Mouse (Mus musculus) CH12.LX (cell line): ENCODE results near the gene Tmem108. TPM values are rescaled to one million over a fixed set of nuclear protein-coding genes. Genes with fewer than 3 reads are reported as not detected.
"Not testable (repeated sequence)": the region's sequence is repeated elsewhere in the genome, so short reads cannot be mapped to it uniquely, and the experiment has no call there.

ENCODE experiments used
- DNase-seq: peaks from one replicate; pipeline ENCODE4 v3.0.0-alpha.2; 2013; ENCODE audit errors: extremely low read depth
- H3K27ac ChIP-seq: 2 replicates; pipeline ENCODE4 v1.5.1; 2012; ENCODE audit warnings: low read depth, mild to moderate bottlenecking, control low read depth, moderate library complexity; ENCODE audit not compliant: insufficient read depth
- H3K27me3 ChIP-seq: replicated peaks from 2 replicates; pipeline ENCODE3; 2012; ENCODE audit warnings: inconsistent platforms
- H3K36me3 ChIP-seq, 2 experiments: replicated peaks in 1 of 2; 2 replicates each; pipeline versions ENCODE3 to v1.6.1; 2012; ENCODE audit warnings: inconsistent platforms in 1 of 2, low read length in 1 of 2, mild to moderate bottlenecking in 1 of 2, mixed read lengths in 1 of 2, moderate library complexity in 1 of 2; ENCODE audit not compliant: control insufficient read depth in 1 of 2, insufficient read depth in 1 of 2
- H3K4me1 ChIP-seq, 2 experiments: 2 replicates each; pipeline ENCODE4 v1.6.1; 2012; ENCODE audit warnings: inconsistent platforms in 1 of 2, moderate library complexity in 1 of 2; ENCODE audit not compliant: insufficient read depth in 2 of 2, control insufficient read depth in 1 of 2
- H3K4me2 ChIP-seq: 2 replicates; pipeline ENCODE4 v1.6.1; 2012; ENCODE audit warnings: low read depth, mild to moderate bottlenecking, control low read depth; ENCODE audit not compliant: poor library complexity, insufficient read depth, severe bottlenecking
- H3K4me3 ChIP-seq, 3 experiments: fragments of 150-350 bp in 1 of 3; sonication (generic) in 1 of 3; replicated peaks in 1 of 3; 2 replicates each; pipeline versions ENCODE3 to v1.5.1; 2011 to 2012; ENCODE audit warnings: low read depth in 2 of 3, low read length in 2 of 3, mild to moderate bottlenecking in 2 of 3, moderate library complexity in 2 of 3, control low read depth in 1 of 3, improper control_type of control experiment in 1 of 3, inconsistent platforms in 1 of 3, mixed read lengths in 1 of 3; ENCODE audit not compliant: poor library complexity in 1 of 3
- H3K79me2 ChIP-seq: replicated peaks from 2 replicates; pipeline ENCODE4 v1.6.1; 2012; ENCODE audit warnings: mild to moderate bottlenecking, moderate library complexity; ENCODE audit not compliant: control insufficient read depth, poor library complexity, insufficient read depth, severe bottlenecking; ENCODE audit errors: extremely low read depth
- H3K9ac ChIP-seq: 2 replicates; pipeline ENCODE4 v1.6.1; 2012; ENCODE audit warnings: low read depth, mild to moderate bottlenecking, control low read depth, moderate library complexity; ENCODE audit not compliant: insufficient read depth
- H3K9me3 ChIP-seq: replicated peaks from 2 replicates; pipeline ENCODE3; 2012; ENCODE audit warnings: low read length, inconsistent platforms, mixed read lengths
- BHLHE40 ChIP-seq: IDR thresholded peaks from 2 replicates; pipeline ENCODE4 v1.6.1; 2011; ENCODE audit warnings: mild to moderate bottlenecking, low read depth, low read length, improper control_type of control experiment
- CHD2 ChIP-seq: IDR thresholded peaks from 2 replicates; pipeline ENCODE4 v1.6.1; 2011; ENCODE audit warnings: low read length, improper control_type of control experiment
- CTCF ChIP-seq, 2 experiments: IDR thresholded peaks in 1 of 2; conservative IDR thresholded peaks in 1 of 2; 2 replicates each; pipeline ENCODE4 v1.5.1; 2011 to 2012; ENCODE audit warnings: low read depth in 2 of 2, low read length in 2 of 2, improper control_type of control experiment in 1 of 2, inconsistent platforms in 1 of 2, mild to moderate bottlenecking in 1 of 2, moderate library complexity in 1 of 2
- E2F4 ChIP-seq: IDR thresholded peaks from 2 replicates; pipeline ENCODE4 v1.6.1; 2011; ENCODE audit warnings: low read depth, low read length, improper control_type of control experiment; ENCODE audit not compliant: insufficient replicate concordance
- EP300 ChIP-seq: IDR thresholded peaks from 2 replicates; pipeline ENCODE4 v1.6.1; 2011; ENCODE audit warnings: low read length, improper control_type of control experiment
- ETS1 ChIP-seq: conservative IDR thresholded peaks from 2 replicates; pipeline ENCODE4 v1.6.1; 2012; ENCODE audit warnings: low read depth, mild to moderate bottlenecking, inconsistent platforms, low read length, improper control_type of control experiment, moderate library complexity
- JUND ChIP-seq: conservative IDR thresholded peaks from 2 replicates; pipeline ENCODE4 v1.6.1; 2011; ENCODE audit warnings: low read depth, low read length, improper control_type of control experiment
- MAFK ChIP-seq: IDR thresholded peaks from 2 replicates; pipeline ENCODE4 v1.6.1; 2011; ENCODE audit warnings: low read length, improper control_type of control experiment; ENCODE audit not compliant: insufficient replicate concordance
- MAX ChIP-seq: IDR thresholded peaks from 2 replicates; pipeline ENCODE4 v1.6.1; 2011; ENCODE audit warnings: low read length, improper control_type of control experiment
- NRF1 ChIP-seq: IDR thresholded peaks from 2 replicates; pipeline ENCODE4 v1.6.1; 2014; ENCODE audit warnings: low read depth, mild to moderate bottlenecking, inconsistent platforms, low read length, improper control_type of control experiment, moderate library complexity
- SMC3 ChIP-seq: IDR thresholded peaks from 2 replicates; pipeline ENCODE4 v1.6.1; 2011; ENCODE audit warnings: low read depth, low read length, improper control_type of control experiment
- UBTF ChIP-seq: IDR thresholded peaks from 2 replicates; pipeline ENCODE4 v1.6.1; 2012; ENCODE audit warnings: low read depth, mild to moderate bottlenecking, inconsistent platforms, low read length, improper control_type of control experiment, moderate library complexity
- USF2 ChIP-seq: conservative IDR thresholded peaks from 2 replicates; pipeline ENCODE4 v1.6.1; 2011; ENCODE audit warnings: low read depth, low read length, improper control_type of control experiment
- ZC3H11A ChIP-seq: IDR thresholded peaks from 2 replicates; pipeline ENCODE4 v1.6.1; 2012; ENCODE audit warnings: low read depth, mild to moderate bottlenecking, inconsistent platforms, low read length, improper control_type of control experiment
- ZKSCAN1 ChIP-seq: IDR thresholded peaks from 2 replicates; pipeline ENCODE4 v1.6.1; 2012; ENCODE audit warnings: low read depth, inconsistent platforms, low read length, improper control_type of control experiment, borderline replicate concordance
- ZMIZ1 ChIP-seq: IDR thresholded peaks from 2 replicates; pipeline ENCODE4 v1.6.1; 2012; ENCODE audit warnings: low read depth, mild to moderate bottlenecking, inconsistent platforms, low read length, improper control_type of control experiment
- dilution Hi-C: fragments of 300-500 bp; cut with MboI; formaldehyde crosslinking; loops from 2 replicates; pipeline ENCODE4 v1.14.3; 2020; ENCODE audit warnings: low sequenced_read_pairs; ENCODE audit not compliant: extremely low pct_unique_long_range_greater_than_20kb, extremely low pct_ligation_motif_present
- in situ Hi-C: fragments of 300-500 bp; cut with MboI; formaldehyde crosslinking; loops from 3 replicates; pipeline ENCODE4 v1.14.3; 2019; ENCODE audit warnings: low sequenced_read_pairs, low pct_ligation_motif_present, low pct_unique_long_range_greater_than_20kb, mixed read lengths
- polyA plus RNA-seq: library from polyadenylated mRNA; unstranded; fragments of >175 nt; gene quantifications from 2 replicates; pipeline ENCODE4 v1.2.1, GENCODE M21; 2012; ENCODE audit warnings: low read depth; ENCODE audit not compliant: insufficient read length
- total RNA-seq, 2 experiments: library from RNA; depleted of rRNA; stranded (reverse); fragments of 300-350 nt in 1 of 2; fragments of >200 nt in 1 of 2; gene quantifications; 2 replicates each; pipeline ENCODE4 v1.2.3; 2012 to 2014

Gene Tmem108
- total and polyA plus RNA-seq, 3 experiments = 0.04 to 0.13 (median 0.07) TPM

GRCm38 (mm10) chr9:103672881-103673280, 88.8 kb downstream of the Tmem108 start:
- TF ChIP-seq E2F4 = no peak
- no peak for TF ChIP-seq ZMIZ1
- TF ChIP-seq ZC3H11A = no peak
- TF ChIP-seq CTCF (conservative IDR thresholded peaks at IDR 0.05 in 1 of 2, IDR thresholded peaks at IDR 0.05 in 1 of 2; ENCODE audit: low read depth in 2 of 2, low read length in 2 of 2) = no peak
- TF ChIP-seq UBTF = no peak
- TF ChIP-seq USF2 = no peak
- no peak for TF ChIP-seq EP300
- TF ChIP-seq MAX = no peak
- no peak for TF ChIP-seq ETS1
- TF ChIP-seq NRF1 = no peak
- TF ChIP-seq ZKSCAN1 = no peak
- TF ChIP-seq BHLHE40 = no peak
- no peak for TF ChIP-seq JUND
- TF ChIP-seq CHD2 = no peak
- TF ChIP-seq SMC3 = no peak
- Histone ChIP-seq H3K9ac (no peak overlapping the region), H3K9me3 (peaks cover 11% of the 10 kb centered on the region), H3K79me2 (no peaks in the 10 kb centered on the region), H3K4me3 (no peak overlapping the region), H3K4me2 (no peak overlapping the region), H3K4me1 (peaks cover 0 to 17% of the 10 kb centered on the region in 2 experiments; a peak in 2 of 4 replicates), H3K27ac (no peak overlapping the region), H3K27me3 (peaks cover 14% of the 10 kb centered on the region), H3K36me3 (no peaks in the 10 kb centered on the region)
- in situ Hi-C loops (no loop called here), dilution Hi-C loops (no loop called here)
- no peak for DNase-seq

- H3K9ac ChIP-seq, H3K4me3 ChIP-seq: not testable (repeated sequence)
- peak; percentile 75; the same call in 1 of the 2 replicates for TF ChIP-seq MAFK
- TF ChIP-seq, all 38 proteins: peak for 1; not testable (repeated sequence) for 37
- DNase-seq, H3K4me1 ChIP-seq, in situ Hi-C loops, H3K4me2 ChIP-seq, H3K36me3 ChIP-seq, dilution Hi-C loops, H3K27ac ChIP-seq, H3K27me3 ChIP-seq, H3K79me2 ChIP-seq: not testable (repeated sequence)
- H3K9me3 ChIP-seq = peaks cover 11% of the 10 kb centered on the region
Observed at GRCm38 (mm10) chr9:103670592-103671113, 91.0 kb downstream of the Tmem108 start.
